Mouse (Mus musculus): ENCODE results near the gene St3gal3. TPM values are rescaled to one million over a fixed set of nuclear protein-coding genes. Genes with fewer than 3 reads are reported as not detected.
A peak's percentile ranks its signal among the peaks of the same experiment; 100 is the strongest.

Gene St3gal3
- total RNA-seq (2012; rRNA removed) = 13.2 and 16.4 TPM in 2 replicates
- polyA plus RNA-seq (2012; ENCODE audit: insufficient read depth in 1 of 2, insufficient read length in 2 of 2, low read depth in 1 of 2, low replicate concordance in 2 of 2, missing spikeins in 1 of 2) = 10 to 100 TPM in 1 of 2 experiments, not detected in 1; 23.3 TPM

- peak; percentile 95 for DNase-seq (ENCODE audit: low read depth, low spot score)
- Histone ChIP-seq H3K4me3 (ENCODE audit: control insufficient read depth in 1 of 2, insufficient read depth in 1 of 2, low read depth in 2 of 2, low read length in 2 of 2) (peak within 1 kb of the TSS; percentile 80 to 97), H3K27ac (ENCODE audit: control insufficient read depth, low read depth, low read length) (peak within 1 kb of the TSS; percentile 56), H3K4me1 (ENCODE audit: control insufficient read depth in 1 of 2, insufficient read depth in 2 of 2, low read length in 2 of 2) (peaks cover 5 to 29% of the 10 kb centered on the region in 2 experiments; a peak in 3 of 4 replicates), H3K9ac (ENCODE audit: control insufficient read depth, low read depth, low read length, poor library complexity, severe bottlenecking) (peak within 1 kb of the TSS; percentile 89), H3K36me3 (ENCODE audit: control insufficient read depth in 1 of 2, insufficient read depth in 2 of 2, low read length in 2 of 2) (peaks cover 0 to 23% of the 10 kb centered on the region in 2 experiments; a peak in 2 of 4 replicates), H3K79me2 (ENCODE audit: control insufficient read depth, insufficient read depth, low read length, poor library complexity) (peaks cover 22% of the 10 kb centered on the region), H3K9me3 (replicated peaks; ENCODE audit: insufficient read depth, low read length) (no peaks in the 10 kb centered on the region), H3K27me3 (ENCODE audit: control insufficient read depth in 1 of 2, insufficient read depth in 2 of 2, low read length in 2 of 2) (no peaks in the 10 kb centered on the region)
- TF ChIP-seq HCFC1 (IDR thresholded peaks at IDR 0.05; ENCODE audit: low read depth, low read length) = peak; percentile 67
- peak; percentile 76 for TF ChIP-seq SIN3A (IDR thresholded peaks at IDR 0.05; ENCODE audit: low read length)
- TF ChIP-seq E2F4 (IDR thresholded peaks at IDR 0.05; ENCODE audit: borderline replicate concordance, low read depth, low read length) = no peak
- TF ChIP-seq RCOR1 (IDR thresholded peaks at IDR 0.05; ENCODE audit: low read depth, low read length) = no peak
- peak; percentile 87; the same call in 1 of the 2 replicates for TF ChIP-seq MAZ (IDR thresholded peaks at IDR 0.05; ENCODE audit: low read depth, low read length)
- TF ChIP-seq GABPA (IDR thresholded peaks at IDR 0.05; ENCODE audit: low read depth, low read length) = no peak
- TF ChIP-seq MXI1 (IDR thresholded peaks at IDR 0.05; ENCODE audit: low read depth, low read length) = peak; percentile 64
- no peak for TF ChIP-seq JUND (IDR thresholded peaks at IDR 0.05; ENCODE audit: low read depth, low read length)
- no peak for TF ChIP-seq UBTF (IDR thresholded peaks at IDR 0.05; ENCODE audit: borderline replicate concordance, insufficient read depth, low read depth, low read length)
- TF ChIP-seq NRF1 (IDR thresholded peaks at IDR 0.05; ENCODE audit: insufficient read depth, low read depth, low read length, poor library complexity, severe bottlenecking) = 0 out of 2 replicates have a peak, but pooled peaks have one; percentile 23
- TF ChIP-seq ELF1 (IDR thresholded peaks at IDR 0.05; ENCODE audit: low read depth, low read length) = peak; percentile 33; the same call in 1 of the 2 replicates
- no peak for TF ChIP-seq MAFK (IDR thresholded peaks at IDR 0.05; ENCODE audit: borderline replicate concordance, low read depth, low read length)
- no peak for TF ChIP-seq CTCF (IDR thresholded peaks at IDR 0.05 in 2 of 3, conservative IDR thresholded peaks at IDR 0.05 in 1 of 3; ENCODE audit: control insufficient read depth in 1 of 3, insufficient read depth in 1 of 3, low read depth in 2 of 3, low read length in 3 of 3, poor library complexity in 1 of 3, severe bottlenecking in 1 of 3)
- TF ChIP-seq BHLHE40 (IDR thresholded peaks at IDR 0.05; ENCODE audit: borderline replicate concordance, low read depth, low read length) = no peak
- peak; percentile 82 for TF ChIP-seq NELFE (IDR thresholded peaks at IDR 0.05; ENCODE audit: low read depth, low read length)
- no peak for TF ChIP-seq ZNF384 (IDR thresholded peaks at IDR 0.05; ENCODE audit: low read depth, low read length)
- TF ChIP-seq TAL1 (IDR thresholded peaks at IDR 0.05; ENCODE audit: low read length) = no peak
- peak; percentile 81 to 93 for TF ChIP-seq POLR2A (IDR thresholded peaks at IDR 0.05; ENCODE audit: control insufficient read depth in 1 of 2, insufficient read depth in 1 of 2, low read depth in 1 of 2, low read length in 2 of 2, poor library complexity in 1 of 2)
- TF ChIP-seq POLR2AphosphoS2 (IDR thresholded peaks at IDR 0.05; ENCODE audit: low read length) = peak; percentile 83
- TF ChIP-seq ZKSCAN1 (IDR thresholded peaks at IDR 0.05; ENCODE audit: low read depth, low read length) = no peak
- no peak; the same call in 1 of the 2 replicates for TF ChIP-seq CHD2 (IDR thresholded peaks at IDR 0.05; ENCODE audit: low read length)
- no peak; the same call in 1 of the 2 replicates for TF ChIP-seq KAT2A (conservative IDR thresholded peaks at IDR 0.05; ENCODE audit: low read depth, low read length)
- peak; percentile 29; the same call in 1 of the 2 replicates for TF ChIP-seq TBP (IDR thresholded peaks at IDR 0.05; ENCODE audit: low read depth, low read length)
- TF ChIP-seq MYC (IDR thresholded peaks at IDR 0.05; ENCODE audit: low read depth, low read length) = peak; percentile 86
- TF ChIP-seq ZMIZ1 (IDR thresholded peaks at IDR 0.05; ENCODE audit: low read depth, low read length) = peak; percentile 82
- no peak for TF ChIP-seq ETS1 (IDR thresholded peaks at IDR 0.05; ENCODE audit: low read depth, low read length)
- no peak for TF ChIP-seq SMC3 (IDR thresholded peaks at IDR 0.05; ENCODE audit: low read depth, low read length)
- TF ChIP-seq CHD1 (IDR thresholded peaks at IDR 0.05; ENCODE audit: low read depth, low read length) = no peak
- peak; percentile 84 for TF ChIP-seq MAX (IDR thresholded peaks at IDR 0.05; ENCODE audit: low read length)
- TF ChIP-seq GATA1 (IDR thresholded peaks at IDR 0.05; ENCODE audit: low read depth, low read length) = no peak
- TF ChIP-seq EP300 (IDR thresholded peaks at IDR 0.05; ENCODE audit: low read depth in 1 of 2, low read length in 2 of 2) = no peak
- TF ChIP-seq USF2 (IDR thresholded peaks at IDR 0.05; ENCODE audit: borderline replicate concordance in 1 of 2, insufficient read depth in 1 of 2, low read depth in 1 of 2, low read length in 2 of 2) = no peak
These were observed at the start of gene St3gal3 for GRCm38 (mm10) chr4:118134485-118135365. TSS of gene St3gal3 (minus strand) at chr4:118134914.
